32 mouse cellular contexts compared by ENCODE assay signal in genomic region chr13:80974424-80974823, GRCm38 (mm10).
"Had no signal": no experiment of that assay in that cellular context is flagged by ENCODE, and none has a peak within 500 bp of the region (broad histone marks: within the 10 kb centered on the region; RNA-seq: fewer than 3 reads in every experiment).

No protein-coding gene starts in this region.

- H3K9ac ChIP-seq: limb, embryonic 12.5 days; limb, embryonic 13.5 days; limb, embryonic 15.5 days; liver, embryonic 12.5 days; liver, embryonic 13.5 days; liver, embryonic 14.5 days; liver, embryonic 15.5 days; liver, postnatal 0 days; lung, embryonic 14.5 days; lung, embryonic 15.5 days; midbrain, embryonic 12.5 days; midbrain, embryonic 13.5 days; midbrain, embryonic 15.5 days; neural tube, embryonic 12.5 days had no signal

- H3K27ac ChIP-seq: limb, embryonic 10.5 days; limb, embryonic 12.5 days; limb, embryonic 13.5 days; limb, embryonic 15.5 days; liver, embryonic 12.5 days; liver, embryonic 13.5 days; liver, embryonic 14.5 days; liver, embryonic 15.5 days; lung, embryonic 15.5 days; macrophage; midbrain, embryonic 10.5 days; midbrain, embryonic 12.5 days; midbrain, embryonic 13.5 days; midbrain, embryonic 15.5 days; neural tube, embryonic 12.5 days had no signal

- H3K4me2 ChIP-seq: limb, embryonic 12.5 days; limb, embryonic 13.5 days; limb, embryonic 15.5 days; liver, embryonic 11.5 days; liver, embryonic 12.5 days; liver, embryonic 13.5 days; liver, embryonic 15.5 days; lung, embryonic 14.5 days; lung, embryonic 15.5 days; midbrain, embryonic 11.5 days; midbrain, embryonic 12.5 days; midbrain, embryonic 13.5 days; midbrain, embryonic 15.5 days; neural tube, embryonic 12.5 days had no signal

- H3K9me3 ChIP-seq: limb, embryonic 10.5 days; limb, embryonic 12.5 days; limb, embryonic 13.5 days; limb, embryonic 15.5 days; liver, embryonic 12.5 days; liver, embryonic 13.5 days; liver, embryonic 15.5 days; lung, embryonic 15.5 days; midbrain, embryonic 10.5 days; midbrain, embryonic 12.5 days; midbrain, embryonic 13.5 days; midbrain, embryonic 15.5 days; neural tube, embryonic 12.5 days had no signal

- H3K27me3 ChIP-seq: limb, embryonic 12.5 days; limb, embryonic 13.5 days; limb, embryonic 15.5 days; liver, embryonic 12.5 days; liver, embryonic 13.5 days; liver, embryonic 15.5 days; lung, embryonic 15.5 days; megakaryocyte, embryonic 14.5 days; midbrain, embryonic 12.5 days; midbrain, embryonic 13.5 days; midbrain, embryonic 15.5 days; neural tube, embryonic 12.5 days had no signal

- H3K4me3 ChIP-seq: limb, embryonic 10.5 days; limb, embryonic 12.5 days; limb, embryonic 13.5 days; limb, embryonic 15.5 days; liver, embryonic 12.5 days; liver, embryonic 13.5 days; liver, embryonic 15.5 days; lung, embryonic 15.5 days; megakaryocyte, embryonic 14.5 days; midbrain, embryonic 10.5 days; midbrain, embryonic 12.5 days; midbrain, embryonic 13.5 days; midbrain, embryonic 15.5 days; myocyte; neural tube, embryonic 12.5 days had no signal

- H3K36me3 ChIP-seq: limb, embryonic 10.5 days; limb, embryonic 12.5 days; limb, embryonic 13.5 days; limb, embryonic 15.5 days; liver, embryonic 12.5 days; liver, embryonic 13.5 days; liver, embryonic 15.5 days; lung, embryonic 15.5 days; midbrain, embryonic 10.5 days; midbrain, embryonic 12.5 days; midbrain, embryonic 13.5 days; midbrain, embryonic 15.5 days; neural tube, embryonic 12.5 days had no signal

- ATAC-seq: liver, embryonic 12.5 days; liver, postnatal 0 days; lung, postnatal 0 days; midbrain, embryonic 13.5 days; midbrain, embryonic 15.5 days; midbrain, embryonic 16.5 days had no signal

- H3K4me1 ChIP-seq: limb, embryonic 10.5 days; limb, embryonic 12.5 days; limb, embryonic 13.5 days; limb, embryonic 15.5 days; liver, embryonic 12.5 days; liver, embryonic 13.5 days; liver, embryonic 15.5 days; lung, embryonic 15.5 days; midbrain, embryonic 10.5 days; midbrain, embryonic 12.5 days; midbrain, embryonic 13.5 days; midbrain, embryonic 15.5 days; neural tube, embryonic 12.5 days had no signal

- DNase-seq: left cerebral cortex, postnatal 4 days; liver; liver, embryonic 13.5 days; liver, postnatal 0 days; lung, adult 18-20 months; lung, adult 2 months; lung, embryonic 14.5 days; lung, postnatal 10 days; lung, postnatal 14 days; lung, postnatal 36 days; lung, postnatal 4 days; midbrain, embryonic 14.5 days had no signal
